Mouse (Mus musculus) intestine, postnatal 0 days (tissue): ENCODE measurements around the gene Gimap5. TPM values are rescaled to one million over a fixed set of nuclear protein-coding genes. Genes with fewer than 3 reads are reported as not detected.
A peak's percentile ranks its signal among the peaks of the same experiment; 100 is the strongest.

Experiments used
- ATAC-seq: fragments of 200-750 bp; cut with Nextera tagmentation; 2 replicates; pipeline ENCODE4 v1.8.0; 2017; ENCODE audit warnings: mild to moderate bottlenecking, moderate TSS enrichment, moderate library complexity
- H3K27ac ChIP-seq: fragments of 300-500 bp; sonication (generic); 2 replicates; pipeline ENCODE4 v1.5.1; 2014; ENCODE audit warnings: mild to moderate bottlenecking, low read depth, low read length, moderate library complexity
- H3K27me3 ChIP-seq: fragments of 300-500 bp; sonication (generic); replicated peaks from 2 replicates; pipeline ENCODE4 v1.6.1; 2014; ENCODE audit warnings: low read length, mixed read lengths; ENCODE audit not compliant: control insufficient read depth, insufficient read depth
- H3K36me3 ChIP-seq: fragments of 300-500 bp; sonication (generic); 2 replicates; pipeline ENCODE4 v1.6.1; 2014; ENCODE audit warnings: mild to moderate bottlenecking, moderate library complexity; ENCODE audit not compliant: control insufficient read depth, insufficient read depth
- H3K4me1 ChIP-seq: fragments of 300-500 bp; sonication (generic); replicated peaks from 2 replicates; pipeline ENCODE4 v1.6.1; 2014; ENCODE audit warnings: antibody characterized with exemption, low read length, mixed read lengths; ENCODE audit not compliant: control insufficient read depth, insufficient read depth
- H3K4me2 ChIP-seq: fragments of 300-500 bp; sonication (generic); replicated peaks from 2 replicates; pipeline ENCODE4 v1.6.1; 2014; ENCODE audit warnings: low read depth, mild to moderate bottlenecking, moderate library complexity
- H3K4me3 ChIP-seq: fragments of 300-500 bp; sonication (generic); 2 replicates; pipeline ENCODE4 v1.5.1; 2014; ENCODE audit warnings: low read depth, low read length
- H3K9ac ChIP-seq: fragments of 300-500 bp; sonication (generic); 2 replicates; pipeline ENCODE4 v1.6.1; 2014; ENCODE audit warnings: mild to moderate bottlenecking, low read depth, low read length
- H3K9me3 ChIP-seq: fragments of 300-500 bp; sonication (generic); 2 replicates; pipeline ENCODE4 v1.6.1; 2016; ENCODE audit warnings: mixed run types; ENCODE audit not compliant: control insufficient read depth
- CTCF ChIP-seq: sonication (generic); IDR thresholded peaks from 2 replicates; pipeline ENCODE4 v1.5.1; 2016; ENCODE audit warnings: low read depth, mild to moderate bottlenecking, control low read depth, antibody characterized with exemption, moderate library complexity
- WGBS: fragments of 180-500 bp; shearing (Covaris S2); extraction: QIAGEN DNeasy Blood & Tissue Kit; methylation state at CpG from one replicate; pipeline ENCODE4 v1.1.7; 2014; 5-methylcytosine and 5-hydroxymethylcytosine counted together
- polyA plus RNA-seq: library from polyadenylated mRNA; unstranded; fragments of >200 nt; fragmentation: Nextera tagmentation; extraction: Ambion mirVana; gene quantifications from 2 replicates; pipeline ENCODE4 v1.2.1, GENCODE M21; 2015

Gimap5 gene
- polyA plus RNA-seq, 1 experiment from 2014 or later = 10.6 TPM

DNA sequence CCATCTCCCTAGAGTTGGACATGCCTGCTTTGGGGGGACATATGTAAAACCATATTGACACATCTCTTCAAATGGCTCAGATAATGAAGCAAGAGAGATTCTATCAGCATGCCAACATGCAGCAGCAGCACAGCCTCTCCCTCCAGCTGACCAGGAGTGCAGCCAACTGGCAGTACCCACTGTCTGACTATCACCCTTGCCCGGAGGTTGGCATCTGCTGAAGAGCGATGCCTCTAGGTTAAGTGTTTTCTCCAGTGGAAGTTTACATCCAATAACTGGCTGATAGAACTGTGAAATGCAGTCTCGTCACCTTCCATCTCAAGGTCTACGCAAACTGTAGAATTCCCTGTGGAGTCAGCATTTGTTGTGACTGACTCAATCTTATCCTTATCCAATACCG, 8.3 kb upstream of the Gimap5 start:
- H3K27ac ChIP-seq = no peak overlapping the region
- H3K9ac ChIP-seq = no peak overlapping the region
- H3K9me3 ChIP-seq = no peaks in the 10 kb centered on the region
- H3K4me3 ChIP-seq = no peak overlapping the region
- no peak overlapping the region for H3K4me2 ChIP-seq
- 89% methylated on average over 5 of the region's 5 CpGs for WGBS
- peaks cover 12% of the 10 kb centered on the region for H3K4me1 ChIP-seq
- no peaks in the 10 kb centered on the region for H3K27me3 ChIP-seq
- TF ChIP-seq CTCF = no peak
- no peaks in the 10 kb centered on the region for H3K36me3 ChIP-seq
- no peak for ATAC-seq

GRCm38 (mm10) chr6:48738961-48739779, 6.8 kb upstream of the Gimap5 start, which contains the start of gene Gimap1:
Gene Gimap1 (plus strand): TSS chr6:48739054.
- Histone ChIP-seq H3K4me3 (peak within 1 kb of the TSS; percentile 38), H3K27me3 (no peaks in the 10 kb centered on the region), H3K36me3 (no peaks in the 10 kb centered on the region), H3K4me2 (peak within 1 kb of the TSS; percentile 58), H3K9ac (0 out of 2 replicates have a peak within 1 kb of the TSS, but pooled peaks have one; percentile 26), H3K9me3 (no peaks in the 10 kb centered on the region), H3K27ac (peak within 1 kb of the TSS; percentile 1; the same call in 1 of the 2 replicates), H3K4me1 (peaks cover 12% of the 10 kb centered on the region)
- TF ChIP-seq CTCF = no peak
- no peak for ATAC-seq
- 46% methylated on average over 15 of the region's 15 CpGs for WGBS

- Histone ChIP-seq H3K4me3 (no peak overlapping the region; the same call in 1 of the 2 replicates), H3K9ac (no peak overlapping the region)
- 65% methylated on average over 3 of the region's 3 CpGs for WGBS
These were observed 6.3 kb upstream of the Gimap5 start for GRCm38 (mm10) chr6:48739780-48740055.

DNA sequence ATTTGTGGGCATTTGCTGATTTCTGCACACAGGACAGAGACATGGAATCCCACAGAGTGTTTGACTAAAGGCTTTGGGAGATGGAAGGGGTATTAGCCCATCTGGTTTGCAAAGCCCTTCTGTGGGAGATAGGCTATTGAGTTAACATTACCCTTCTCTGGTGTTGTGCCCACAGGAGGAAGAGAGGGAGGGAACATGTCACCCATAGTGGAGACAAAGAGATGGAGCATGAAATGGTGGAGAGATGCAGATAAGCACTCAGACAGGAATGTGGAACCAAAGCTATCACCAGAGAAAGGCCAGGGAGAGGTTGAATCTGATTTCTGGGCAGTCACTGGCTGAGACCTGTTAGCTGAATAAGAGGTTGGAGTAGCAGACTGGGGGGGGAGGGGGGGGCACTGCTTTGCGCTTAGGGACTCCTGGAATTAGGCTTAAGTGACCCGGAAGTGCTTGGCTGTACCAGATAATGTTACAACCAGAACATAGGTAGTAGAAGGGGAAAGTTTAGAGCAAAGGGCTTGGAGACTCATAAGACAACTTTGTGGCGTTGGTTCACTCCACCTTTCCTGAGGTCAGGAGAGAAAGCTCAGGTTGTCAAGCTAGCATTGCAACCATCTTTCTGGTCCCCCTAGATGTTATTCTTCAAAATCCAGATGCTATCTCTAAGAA, 5.4 kb upstream of the Gimap5 start:
- H3K36me3 ChIP-seq = no peaks in the 10 kb centered on the region
- H3K4me3 ChIP-seq = no peak overlapping the region
- H3K9me3 ChIP-seq = no peaks in the 10 kb centered on the region
- H3K4me2 ChIP-seq = peak overlapping the region; percentile 85
- H3K27me3 ChIP-seq = no peaks in the 10 kb centered on the region
- TF ChIP-seq CTCF = no peak
- no peak overlapping the region for H3K27ac ChIP-seq
- no peak overlapping the region for H3K9ac ChIP-seq
- H3K4me1 ChIP-seq = peaks cover 12% of the 10 kb centered on the region
- 37% methylated on average over 3 of the region's 3 CpGs for WGBS
- no peak for ATAC-seq

More at GRCm38 (mm10) chr6:48739780-48740055, 6.3 kb upstream of the Gimap5 start:
- ATAC-seq = no peak
- H3K9me3 ChIP-seq = no peaks in the 10 kb centered on the region
- no peak overlapping the region for H3K27ac ChIP-seq
- peaks cover 12% of the 10 kb centered on the region for H3K4me1 ChIP-seq
- TF ChIP-seq CTCF = no peak
- H3K27me3 ChIP-seq = no peaks in the 10 kb centered on the region
- no peaks in the 10 kb centered on the region for H3K36me3 ChIP-seq
- H3K4me2 ChIP-seq = peak overlapping the region; percentile 58; the same call in 1 of the 2 replicates

- H3K4me3 ChIP-seq = no peak overlapping the region
- H3K4me2 ChIP-seq = peak overlapping the region; percentile 85
- no peak for ATAC-seq
- WGBS = 27% methylated on average over 3 of the region's 3 CpGs
- TF ChIP-seq CTCF = no peak
- no peaks in the 10 kb centered on the region for H3K9me3 ChIP-seq
- no peak overlapping the region for H3K27ac ChIP-seq
- H3K9ac ChIP-seq = no peak overlapping the region
- peaks cover 12% of the 10 kb centered on the region for H3K4me1 ChIP-seq
- H3K27me3 ChIP-seq = no peaks in the 10 kb centered on the region
- no peaks in the 10 kb centered on the region for H3K36me3 ChIP-seq
These were observed 4.7 kb upstream of the Gimap5 start for GRCm38 (mm10) chr6:48741273-48741672.

DNA sequence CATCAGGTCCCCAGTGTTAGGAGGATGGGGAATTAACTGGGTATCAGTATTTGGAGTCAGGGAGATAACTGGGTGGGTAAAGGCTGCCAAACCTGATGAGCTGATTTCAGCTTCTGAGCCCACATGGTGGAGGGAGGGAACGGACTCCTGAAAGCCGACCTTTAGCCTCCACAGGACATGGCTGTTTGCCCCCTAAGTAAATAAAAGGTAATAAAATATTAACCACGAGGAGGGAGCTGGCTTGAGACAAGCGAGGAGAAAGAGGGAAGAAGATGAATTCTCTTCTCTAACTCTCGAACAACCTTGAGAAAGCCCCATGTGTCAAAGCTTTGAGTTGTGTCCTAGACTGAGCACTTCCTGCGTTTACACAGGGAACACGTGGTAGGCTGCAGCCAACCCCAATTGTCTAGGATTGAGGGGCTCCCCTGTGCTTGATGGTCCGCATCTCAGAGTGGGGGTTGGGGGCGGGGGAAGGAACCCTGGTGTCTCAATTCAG, 4.2 kb upstream of the Gimap5 start:
- Histone ChIP-seq H3K27ac (peak overlapping the region; percentile 36; the same call in 1 of the 2 replicates), H3K9ac (no peak overlapping the region), H3K4me2 (peak overlapping the region; percentile 85), H3K36me3 (no peaks in the 10 kb centered on the region), H3K27me3 (no peaks in the 10 kb centered on the region), H3K4me1 (peaks cover 12% of the 10 kb centered on the region), H3K4me3 (peak overlapping the region; percentile 57; the same call in 1 of the 2 replicates), H3K9me3 (no peaks in the 10 kb centered on the region)
- ATAC-seq = no peak
- TF ChIP-seq CTCF = no peak
- WGBS = 7% methylated on average over 9 of the region's 9 CpGs
